Mouse (Mus musculus) liver, embryonic 13.5 days (tissue): ENCODE measurements around the gene Prtg. TPM values are rescaled to one million over a fixed set of nuclear protein-coding genes. Genes with fewer than 3 reads are reported as not detected.

Source experiments
- ATAC-seq: fragments of 200-750 bp; cut with Nextera tagmentation; 2 replicates; pipeline ENCODE4 v1.8.0; 2017; ENCODE audit warnings: low read depth, mild to moderate bottlenecking, moderate number of reproducible peaks, moderate library complexity
- DNase-seq: peaks from one replicate; pipeline ENCODE4 v3.0.0; 2022
- H3K27ac ChIP-seq: fragments of 300-500 bp; sonication (generic); 2 replicates; pipeline ENCODE4 v1.5.1; 2015; ENCODE audit warnings: moderate library complexity, mild to moderate bottlenecking, inconsistent platforms
- H3K27me3 ChIP-seq: fragments of 300-500 bp; sonication (generic); 2 replicates; pipeline ENCODE4 v1.6.1; 2015; ENCODE audit warnings: mild to moderate bottlenecking, inconsistent platforms
- H3K36me3 ChIP-seq: fragments of 300-500 bp; sonication (generic); 2 replicates; pipeline ENCODE4 v1.6.1; 2015; ENCODE audit warnings: mild to moderate bottlenecking, inconsistent platforms
- H3K4me1 ChIP-seq: fragments of 300-500 bp; sonication (generic); replicated peaks from 2 replicates; pipeline ENCODE4 v1.6.1; 2015; ENCODE audit warnings: inconsistent platforms
- H3K4me2 ChIP-seq: fragments of 300-500 bp; sonication (generic); 2 replicates; pipeline ENCODE4 v1.6.1; 2015; ENCODE audit warnings: inconsistent platforms, mild to moderate bottlenecking, moderate library complexity
- H3K4me3 ChIP-seq: fragments of 300-500 bp; sonication (generic); replicated peaks from 2 replicates; pipeline ENCODE4 v1.5.1; 2015; ENCODE audit warnings: mild to moderate bottlenecking, inconsistent platforms
- H3K9ac ChIP-seq: fragments of 300-500 bp; sonication (generic); 2 replicates; pipeline ENCODE4 v1.6.1; 2015; ENCODE audit warnings: mild to moderate bottlenecking, inconsistent platforms
- H3K9me3 ChIP-seq: fragments of 300-500 bp; sonication (generic); replicated peaks from 2 replicates; pipeline ENCODE4 v1.6.1; 2016; ENCODE audit warnings: inconsistent platforms
- WGBS: fragments of 180-500 bp; shearing (Covaris S2); methylation state at CpG from one replicate; pipeline ENCODE4 v1.1.7; 2015; ENCODE audit not compliant: insufficient replicate concordance; 5-methylcytosine and 5-hydroxymethylcytosine counted together
- polyA plus RNA-seq: library from polyadenylated mRNA; unstranded; fragments of >200 nt; fragmentation: Nextera tagmentation; extraction: Ambion mirVana; gene quantifications from 2 replicates; pipeline ENCODE4 v1.2.1, GENCODE M21; 2015

Gene Prtg
- polyA plus RNA-seq, 1 experiment from 2014 or later: 0.09 TPM

GRCm38 (mm10) chr9:72881026-72881768 lies 74.5 kb downstream of the Prtg start:
- peaks cover 18% of the 10 kb centered on the region for H3K4me1 ChIP-seq
- ATAC-seq: no peak
- no peaks in the 10 kb centered on the region for H3K9me3 ChIP-seq
- no peak for DNase-seq
- H3K27ac ChIP-seq: no peak overlapping the region
- H3K9ac ChIP-seq: no peak overlapping the region
- H3K4me2 ChIP-seq: peak overlapping the region; percentile 30; the same call in 1 of the 2 replicates
- no peaks in the 10 kb centered on the region for H3K36me3 ChIP-seq
- 12% methylated on average over 15 of the region's 15 CpGs for WGBS
- H3K27me3 ChIP-seq: no peaks in the 10 kb centered on the region
- H3K4me3 ChIP-seq: no peak overlapping the region

DNA sequence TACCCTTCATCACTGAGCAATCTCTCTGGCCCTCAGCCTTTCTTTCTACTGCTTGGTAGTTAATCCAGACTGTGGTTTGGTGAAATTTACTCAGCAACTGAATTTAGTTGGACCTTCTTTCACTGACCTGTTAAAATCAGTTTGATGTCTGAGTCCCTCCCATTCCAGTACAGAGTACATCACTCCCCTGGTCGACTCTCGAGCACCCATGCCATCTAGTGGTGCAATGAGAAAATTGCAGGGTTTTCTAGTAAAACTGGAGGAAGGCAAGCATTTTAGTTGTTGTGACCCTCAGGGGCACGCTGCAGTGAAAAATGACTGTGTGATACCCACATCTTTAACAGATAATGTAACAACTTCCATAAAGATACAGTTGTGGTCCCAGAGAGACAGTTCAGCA lies 77.3 kb downstream of the Prtg start:
- Histone ChIP-seq H3K4me1 (peaks cover 18% of the 10 kb centered on the region), H3K4me3 (no peak overlapping the region), H3K9ac (no peak overlapping the region), H3K27me3 (no peaks in the 10 kb centered on the region), H3K4me2 (no peak overlapping the region), H3K27ac (no peak overlapping the region), H3K9me3 (no peaks in the 10 kb centered on the region), H3K36me3 (no peaks in the 10 kb centered on the region)
- 12% methylated on average over 3 of the region's 3 CpGs for WGBS
- DNase-seq (no peak), ATAC-seq (no peak)

- DNase-seq (no peak), ATAC-seq (no peak)
- Histone ChIP-seq H3K9me3 (no peaks in the 10 kb centered on the region), H3K36me3 (no peaks in the 10 kb centered on the region), H3K27me3 (no peaks in the 10 kb centered on the region), H3K27ac (no peak overlapping the region), H3K4me3 (no peak overlapping the region), H3K9ac (no peak overlapping the region), H3K4me2 (no peak overlapping the region), H3K4me1 (no peaks in the 10 kb centered on the region)
- 54% methylated on average over 1 of the region's 1 CpGs for WGBS
Measured at GRCm38 (mm10) chr9:72889777-72890176, 83.1 kb downstream of the Prtg start.

DNA sequence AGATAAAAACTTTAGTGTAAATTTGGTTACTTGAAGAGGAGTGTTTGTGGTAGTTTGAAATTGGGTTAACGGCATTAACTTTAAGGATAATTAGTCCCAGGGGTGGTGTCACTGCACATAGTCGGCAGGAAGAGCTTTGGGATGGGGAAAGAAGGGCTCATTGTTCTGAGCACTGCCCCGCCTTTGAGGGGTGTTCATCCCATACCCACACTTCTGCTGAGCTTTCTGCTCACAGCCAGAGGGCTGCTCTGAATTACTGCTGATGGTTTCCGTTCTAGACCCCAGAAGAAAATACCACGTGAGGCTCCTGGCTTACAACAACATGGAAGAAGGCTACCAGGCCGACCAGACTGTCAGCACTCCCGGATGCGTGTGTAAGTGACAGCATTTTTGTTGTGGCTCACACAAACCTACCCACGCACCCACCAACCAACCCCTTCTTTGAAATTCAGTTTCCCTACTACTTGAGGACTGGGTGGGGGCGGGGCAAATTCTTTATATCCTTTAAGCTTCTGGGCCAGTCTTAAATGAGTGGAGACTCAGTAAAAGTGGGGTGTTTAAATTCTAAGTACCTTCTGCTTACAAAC lies 83.9 kb downstream of the Prtg start:
- H3K4me2 ChIP-seq: no peak overlapping the region
- H3K4me3 ChIP-seq: no peak overlapping the region
- no peak overlapping the region for H3K27ac ChIP-seq
- H3K9ac ChIP-seq: no peak overlapping the region
- no peaks in the 10 kb centered on the region for H3K27me3 ChIP-seq
- H3K36me3 ChIP-seq: no peaks in the 10 kb centered on the region
- ATAC-seq (no peak), DNase-seq (no peak)
- WGBS: 68% methylated on average over 10 of the region's 10 CpGs
- no peaks in the 10 kb centered on the region for H3K9me3 ChIP-seq
- H3K4me1 ChIP-seq: no peaks in the 10 kb centered on the region

DNA sequence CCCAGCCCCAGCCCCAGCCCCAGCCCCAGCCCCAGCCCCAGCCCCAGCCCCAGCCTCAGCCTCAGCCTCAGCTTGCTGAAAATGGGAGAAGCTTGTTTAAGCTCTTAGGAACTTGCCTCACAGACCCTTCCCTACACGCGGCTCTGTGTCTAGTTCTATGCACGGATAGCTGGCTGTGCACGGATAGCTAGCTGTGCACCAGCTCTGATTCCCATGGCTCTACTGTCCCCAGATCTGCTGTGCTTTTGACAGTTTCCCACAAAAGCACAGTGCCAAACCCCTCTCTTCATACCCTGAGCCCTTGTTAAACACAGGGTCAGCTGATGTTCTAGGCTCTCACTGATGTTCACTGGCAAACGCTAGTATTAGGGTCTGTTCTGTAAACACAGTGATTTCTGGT lies 86.1 kb downstream of the Prtg start:
- no peaks in the 10 kb centered on the region for H3K4me1 ChIP-seq
- no peaks in the 10 kb centered on the region for H3K9me3 ChIP-seq
- H3K9ac ChIP-seq: no peak overlapping the region
- no peaks in the 10 kb centered on the region for H3K27me3 ChIP-seq
- no peak overlapping the region for H3K4me2 ChIP-seq
- DNase-seq: no peak
- no peak overlapping the region for H3K27ac ChIP-seq
- 74% methylated on average over 5 of the region's 5 CpGs for WGBS
- no peak for ATAC-seq
- no peaks in the 10 kb centered on the region for H3K36me3 ChIP-seq
- no peak overlapping the region for H3K4me3 ChIP-seq

GRCm38 (mm10) chr9:72894796-72895352 lies 88.2 kb downstream of the Prtg start:
- ATAC-seq (no peak), DNase-seq (no peak)
- H3K4me1 ChIP-seq: no peaks in the 10 kb centered on the region
- H3K36me3 ChIP-seq: no peaks in the 10 kb centered on the region
- H3K9ac ChIP-seq: no peak overlapping the region
- H3K9me3 ChIP-seq: no peaks in the 10 kb centered on the region
- no peak overlapping the region for H3K4me3 ChIP-seq
- H3K4me2 ChIP-seq: no peak overlapping the region
- H3K27me3 ChIP-seq: no peaks in the 10 kb centered on the region
- 75% methylated on average over 6 of the region's 6 CpGs for WGBS
- H3K27ac ChIP-seq: no peak overlapping the region

GRCm38 (mm10) chr9:72902057-72902456 lies 95.4 kb downstream of the Prtg start:
- ATAC-seq (no peak), DNase-seq (no peak)
- no peak overlapping the region for H3K4me2 ChIP-seq
- H3K27me3 ChIP-seq: no peaks in the 10 kb centered on the region
- H3K27ac ChIP-seq: no peak overlapping the region
- no peak overlapping the region for H3K4me3 ChIP-seq
- no peaks in the 10 kb centered on the region for H3K9me3 ChIP-seq
- no peak overlapping the region for H3K9ac ChIP-seq
- no peaks in the 10 kb centered on the region for H3K36me3 ChIP-seq
- WGBS: 68% methylated on average over 8 of the region's 8 CpGs
- peaks cover 13% of the 10 kb centered on the region for H3K4me1 ChIP-seq

DNA sequence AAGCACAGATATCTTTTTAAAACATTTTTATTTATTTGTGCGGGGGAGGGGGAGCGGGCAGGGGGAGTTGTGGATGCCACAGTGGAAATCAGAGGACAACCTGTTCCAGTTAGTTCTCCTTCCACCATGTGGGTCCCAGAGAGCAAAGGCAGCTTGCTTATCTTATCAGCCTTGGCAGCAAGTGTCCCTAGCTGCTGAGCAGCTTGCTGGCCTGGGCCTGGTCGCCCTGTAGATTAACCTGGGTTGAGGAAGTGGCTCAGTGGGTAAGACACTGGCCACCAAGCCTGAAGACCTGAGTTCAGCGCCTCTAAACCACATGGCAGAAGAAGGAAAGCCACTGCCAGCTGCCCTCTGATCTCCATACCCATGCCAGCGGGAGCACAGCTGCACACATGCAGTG lies 95.9 kb downstream of the Prtg start:
- Histone ChIP-seq H3K9me3 (no peaks in the 10 kb centered on the region), H3K4me2 (no peak overlapping the region), H3K4me1 (peaks cover 13% of the 10 kb centered on the region), H3K4me3 (no peak overlapping the region), H3K27me3 (no peaks in the 10 kb centered on the region), H3K9ac (no peak overlapping the region), H3K36me3 (no peaks in the 10 kb centered on the region), H3K27ac (no peak overlapping the region)
- peak; percentile 89 for ATAC-seq
- peak; percentile 31 for DNase-seq
- 40% methylated on average over 5 of the region's 5 CpGs for WGBS

- no peak for ATAC-seq
Measured at GRCm38 (mm10) chr9:72906693-72907103, 100.0 kb downstream of the Prtg start.

GRCm38 (mm10) chr9:72911381-72911780 lies 104.7 kb downstream of the Prtg start:
- Histone ChIP-seq H3K9ac (no peak overlapping the region), H3K27me3 (no peaks in the 10 kb centered on the region), H3K36me3 (no peaks in the 10 kb centered on the region), H3K4me1 (no peaks in the 10 kb centered on the region), H3K4me2 (no peak overlapping the region), H3K4me3 (no peak overlapping the region), H3K9me3 (no peaks in the 10 kb centered on the region), H3K27ac (no peak overlapping the region)
- ATAC-seq (no peak), DNase-seq (no peak)
- 66% methylated on average over 2 of the region's 2 CpGs for WGBS

More at GRCm38 (mm10) chr9:72906693-72907103, 100.0 kb downstream of the Prtg start:
- DNase-seq: no peak
- 66% methylated on average over 6 of the region's 6 CpGs for WGBS
- H3K9me3 ChIP-seq: no peaks in the 10 kb centered on the region
- no peak overlapping the region for H3K4me2 ChIP-seq
- no peak overlapping the region for H3K27ac ChIP-seq
- no peaks in the 10 kb centered on the region for H3K36me3 ChIP-seq
- H3K4me3 ChIP-seq: no peak overlapping the region
- no peaks in the 10 kb centered on the region for H3K27me3 ChIP-seq
- H3K9ac ChIP-seq: no peak overlapping the region
- H3K4me1 ChIP-seq: peaks cover 13% of the 10 kb centered on the region

GRCm38 (mm10) chr9:72913551-72913950 lies 106.9 kb downstream of the Prtg start:
- Histone ChIP-seq H3K36me3 (no peaks in the 10 kb centered on the region), H3K9me3 (no peaks in the 10 kb centered on the region), H3K4me2 (no peak overlapping the region), H3K27ac (no peak overlapping the region), H3K4me1 (no peaks in the 10 kb centered on the region), H3K4me3 (no peak overlapping the region), H3K9ac (no peak overlapping the region), H3K27me3 (no peaks in the 10 kb centered on the region)
- 44% methylated on average over 6 of the region's 6 CpGs for WGBS
- DNase-seq (no peak), ATAC-seq (no peak)

DNA sequence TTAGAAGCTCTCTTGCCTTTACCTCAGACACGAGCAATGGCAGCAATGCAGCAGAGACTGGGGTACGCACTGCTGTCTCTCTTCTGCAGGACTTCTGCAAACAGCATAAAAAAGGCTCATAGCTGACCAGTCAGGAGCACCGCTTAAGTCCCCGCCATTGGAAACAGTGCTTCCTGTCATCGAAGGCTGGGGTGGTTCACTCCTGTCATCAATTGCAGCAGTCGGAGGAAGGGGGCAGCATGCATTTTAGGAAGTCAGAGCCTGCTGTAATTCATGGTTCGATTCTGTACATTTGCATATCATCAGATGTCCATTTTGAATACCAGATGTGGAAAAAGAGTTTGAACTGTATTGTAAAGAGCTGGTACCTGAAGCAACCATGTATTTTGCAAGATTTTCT lies 109.1 kb downstream of the Prtg start:
- H3K4me2 ChIP-seq: no peak overlapping the region
- no peaks in the 10 kb centered on the region for H3K4me1 ChIP-seq
- no peak overlapping the region for H3K9ac ChIP-seq
- no peak overlapping the region for H3K27ac ChIP-seq
- H3K9me3 ChIP-seq: no peaks in the 10 kb centered on the region
- 28% methylated on average over 7 of the region's 7 CpGs for WGBS
- no peak for ATAC-seq
- DNase-seq: no peak
- H3K4me3 ChIP-seq: no peak overlapping the region
- no peaks in the 10 kb centered on the region for H3K36me3 ChIP-seq
- no peaks in the 10 kb centered on the region for H3K27me3 ChIP-seq
